Mouse (Mus musculus) neutrophil, adult 65 days (primary cell): ENCODE results near the gene Slfn3. TPM values are rescaled to one million over a fixed set of nuclear protein-coding genes. Genes with fewer than 3 reads are reported as not detected.

ENCODE experiments used
- total RNA-seq: library from RNA; stranded (reverse); gene quantifications from 2 replicates; pipeline ENCODE4 v1.2.4, GENCODE M21; 2023

Gene Slfn3
- 70.1 and 85.9 TPM in 2 replicates for total RNA-seq

DNA sequence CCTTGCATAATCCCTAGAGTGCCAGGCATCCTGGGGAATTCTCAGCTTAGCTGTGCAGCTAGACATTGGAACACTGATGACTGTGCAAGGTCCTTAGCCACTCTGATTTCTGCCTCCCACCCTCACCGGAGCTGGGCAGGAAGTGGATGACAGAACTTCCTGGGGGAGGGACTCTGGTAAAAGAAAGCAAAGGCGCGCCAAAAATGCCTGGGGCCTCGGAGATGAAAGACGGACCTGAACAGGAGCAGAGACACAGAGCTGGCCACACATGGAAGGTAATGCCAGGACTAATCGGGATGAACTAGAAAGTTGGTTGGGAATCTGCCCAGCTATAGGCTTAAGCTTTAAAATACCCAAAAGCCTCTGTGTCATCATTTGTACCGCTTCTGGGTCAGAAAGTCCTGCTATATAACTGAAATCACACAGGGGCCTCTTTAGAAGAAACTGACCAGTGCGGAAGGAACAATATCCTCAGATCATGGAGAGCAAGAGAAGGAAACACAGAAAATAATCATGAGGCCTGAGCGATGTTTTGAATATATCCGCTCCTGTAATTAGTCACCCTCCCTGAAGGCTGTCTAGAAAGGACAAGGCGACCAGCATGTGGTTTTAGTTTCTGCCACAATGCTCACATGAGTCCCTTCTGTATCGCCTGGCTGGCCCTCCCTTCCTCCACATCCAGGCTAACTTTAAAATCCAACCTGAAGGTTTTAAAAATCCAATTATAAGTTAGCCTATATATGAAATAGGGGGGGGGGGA lies at the start of gene Slfn3:
Gene Slfn3 (plus strand): TSS at position 197 of the 760 bp plus-strand sequence.

GRCm38 (mm10) chr11:83174948-83175539 lies 16.1 kb upstream of the Slfn3 start, which contains the start of gene Slfn4:
Slfn4 (plus strand) TSS chr11:83175186.

Other genes starting within 250 kb of the Slfn3 start
- gene Slfn5, start 240.0 kb upstream of the Slfn3 start, total RNA-seq, result 14.6 and 25.0 TPM in 2 replicates
- 7.4 and 7.8 TPM in 2 replicates for gene Slfn9, start 199.5 kb upstream of the Slfn3 start, total RNA-seq
- gene Slfn8, start 170.5 kb upstream of the Slfn3 start, total RNA-seq, result 8.7 and 11.5 TPM in 2 replicates
- 434 and 462 TPM in 2 replicates for gene Slfn2, start 126.2 kb upstream of the Slfn3 start, total RNA-seq
- 87.4 and 137 TPM in 2 replicates for gene Slfn1, start 74.5 kb upstream of the Slfn3 start, total RNA-seq
- 600 and 744 TPM in 2 replicates for gene Slfn4, start 16.1 kb upstream of the Slfn3 start, total RNA-seq
- gene Slfn14, start 95.4 kb downstream of the Slfn3 start, total RNA-seq, result not detected in 2 replicates
- gene Ap2b1, start 107.7 kb downstream of the Slfn3 start, total RNA-seq, result 85.4 and 108 TPM in 2 replicates
- 5.4 and 8.8 TPM in 2 replicates for gene Pex12, start 111.3 kb downstream of the Slfn3 start, total RNA-seq
- 0.25 and 0.54 TPM in 2 replicates for gene Rasl10b, start 217.8 kb downstream of the Slfn3 start, total RNA-seq
- not detected in 2 replicates for gene Gas2l2, start 238.1 kb downstream of the Slfn3 start, total RNA-seq
- gene 1700020L24Rik, start 246.3 kb downstream of the Slfn3 start, total RNA-seq, result 45.7 and 51.4 TPM in 2 replicates